Mouse (Mus musculus): ENCODE results near the gene Olfr315.

DNA sequence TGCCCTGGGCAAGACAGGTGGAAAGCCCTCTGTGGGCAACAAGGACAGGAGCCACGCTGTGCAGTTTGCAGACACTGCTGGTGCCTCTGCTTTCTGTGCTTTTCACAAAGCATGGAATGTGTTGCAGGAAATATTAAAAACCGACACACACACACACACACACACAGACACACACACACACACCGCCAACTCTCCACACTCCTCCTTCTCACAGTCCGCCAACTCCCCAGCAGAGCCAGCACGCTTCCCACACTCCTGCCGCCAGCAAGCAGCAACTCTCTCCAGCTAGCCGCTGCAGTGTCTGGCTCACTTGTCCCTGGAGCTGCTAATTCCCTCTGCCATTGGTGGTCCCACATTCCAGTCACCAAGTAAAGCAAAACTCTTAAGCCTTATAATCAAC, 23.9 kb downstream of the Olfr315 start:
- TF ChIP-seq CTCF (IDR thresholded peaks at IDR 0.05; ENCODE audit: extremely low read depth, insufficient read depth, low read length) (no peak), POLR2A (IDR thresholded peaks at IDR 0.05; ENCODE audit: extremely low read depth, insufficient read depth, low read length) (no peak)

All from cortical plate, adult 2 months (tissue).